Mouse (Mus musculus): ENCODE results near the gene Ppp3ca. TPM values are rescaled to one million over a fixed set of nuclear protein-coding genes. Genes with fewer than 3 reads are reported as not detected.
"Not testable (repeated sequence)": the region's sequence is repeated elsewhere in the genome, so short reads cannot be mapped to it uniquely, and the experiment has no call there.

The Ppp3ca gene
- polyA plus RNA-seq, 2 experiments, result 3.9 to 7.4 TPM

DNA sequence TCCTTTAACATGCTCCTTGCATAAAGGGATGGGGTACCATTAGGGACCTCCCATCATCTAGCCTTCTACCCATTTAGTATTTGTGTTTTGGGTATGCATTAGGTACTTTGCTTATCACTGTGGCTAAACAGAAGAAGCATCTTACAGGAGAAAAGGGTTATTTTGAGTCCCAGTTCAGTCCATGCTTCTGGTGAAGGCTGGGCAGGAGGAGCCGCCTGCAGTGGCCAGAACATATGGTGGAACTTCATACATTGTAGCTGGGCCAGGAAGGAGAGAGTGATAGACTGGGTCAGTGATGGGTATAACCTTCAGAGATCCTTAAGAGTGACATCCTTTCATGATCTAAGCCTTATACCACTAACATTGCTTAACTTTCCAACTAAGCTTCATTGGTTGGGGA lies 23.6 kb downstream of the Ppp3ca start:
- Histone ChIP-seq H3K9me3 (ENCODE audit: control insufficient read depth, low read length) (no peaks in the 10 kb centered on the region), H3K4me3 (ENCODE audit: insufficient read depth in 1 of 2, low read depth in 2 of 2, low read length in 2 of 2) (no peak overlapping the region), H3K27ac (no peak overlapping the region), H3K4me2 (ENCODE audit: low read depth) (no peak overlapping the region), H3K9ac (replicated peaks) (no peak overlapping the region), H3K36me3 (replicated peaks; ENCODE audit: control insufficient read depth, insufficient read depth, low read depth) (no peaks in the 10 kb centered on the region), H3K4me1 (replicated peaks; ENCODE audit: control insufficient read depth in 2 of 2, insufficient read depth in 2 of 2, low read length in 1 of 2) (peaks cover 0 to 6% of the 10 kb centered on the region in 2 experiments; a peak in 2 of 4 replicates), H3K27me3 (ENCODE audit: control insufficient read depth, insufficient read depth, low read length) (no peaks in the 10 kb centered on the region)
- TF ChIP-seq CTCF (IDR thresholded peaks at IDR 0.05; ENCODE audit: low read depth) (no peak), EP300 (IDR thresholded peaks at IDR 0.05; ENCODE audit: low read depth) (no peak)
- ATAC-seq (ENCODE audit: insufficient read depth) (no peak), DNase-seq (ENCODE audit: low read depth in 3 of 3, low spot score in 3 of 3) (no peak)
- 75% methylated on average over 1 of the region's 1 CpGs for WGBS (ENCODE audit: insufficient replicate concordance)

DNA sequence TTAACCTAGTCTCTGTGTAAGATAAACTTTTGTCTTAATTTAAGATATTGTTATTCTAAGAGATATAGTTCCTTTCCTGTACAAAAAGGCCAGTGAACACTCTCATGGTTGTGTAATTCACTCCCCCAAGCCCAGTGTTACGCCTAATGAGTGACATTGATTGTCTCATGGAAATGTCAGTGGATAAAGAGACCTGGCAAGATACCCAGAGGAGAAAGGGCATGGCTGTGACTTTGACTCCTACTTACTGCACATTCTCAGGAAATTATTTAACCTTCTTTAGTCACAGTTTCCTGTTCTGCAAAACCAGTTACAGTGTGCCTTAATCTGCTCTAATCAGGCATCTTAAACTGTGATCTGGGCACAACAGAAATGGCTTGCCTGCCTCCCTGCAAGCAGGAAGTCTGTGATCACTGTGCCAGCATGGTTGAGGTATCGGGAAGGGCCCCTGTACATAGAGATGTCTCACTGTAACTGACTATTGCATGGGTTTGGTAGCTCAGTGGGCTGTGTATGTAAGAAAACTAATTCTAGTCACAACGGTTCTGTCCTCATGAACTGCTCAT lies 27.8 kb downstream of the Ppp3ca start:
- Histone ChIP-seq H3K9ac (replicated peaks) (no peak overlapping the region), H3K4me3 (ENCODE audit: insufficient read depth in 1 of 2, low read depth in 2 of 2, low read length in 2 of 2) (no peak overlapping the region), H3K27me3 (ENCODE audit: control insufficient read depth, insufficient read depth, low read length) (no peaks in the 10 kb centered on the region), H3K9me3 (ENCODE audit: control insufficient read depth, low read length) (no peaks in the 10 kb centered on the region), H3K27ac (no peak overlapping the region), H3K4me1 (replicated peaks; ENCODE audit: control insufficient read depth in 2 of 2, insufficient read depth in 2 of 2, low read length in 1 of 2) (peaks cover 0 to 8% of the 10 kb centered on the region in 2 experiments; a peak in 2 of 4 replicates), H3K4me2 (ENCODE audit: low read depth) (no peak overlapping the region), H3K36me3 (replicated peaks; ENCODE audit: control insufficient read depth, insufficient read depth, low read depth) (no peaks in the 10 kb centered on the region)
- ATAC-seq (ENCODE audit: insufficient read depth) (peak; percentile 45; the same call in 1 of the 2 replicates), DNase-seq (ENCODE audit: low read depth in 3 of 3, low spot score in 3 of 3) (no peak)
- TF ChIP-seq CTCF (IDR thresholded peaks at IDR 0.05; ENCODE audit: low read depth) (no peak), EP300 (IDR thresholded peaks at IDR 0.05; ENCODE audit: low read depth) (no peak)
- 21% methylated on average over 3 of the region's 3 CpGs for WGBS (ENCODE audit: insufficient replicate concordance)

DNA sequence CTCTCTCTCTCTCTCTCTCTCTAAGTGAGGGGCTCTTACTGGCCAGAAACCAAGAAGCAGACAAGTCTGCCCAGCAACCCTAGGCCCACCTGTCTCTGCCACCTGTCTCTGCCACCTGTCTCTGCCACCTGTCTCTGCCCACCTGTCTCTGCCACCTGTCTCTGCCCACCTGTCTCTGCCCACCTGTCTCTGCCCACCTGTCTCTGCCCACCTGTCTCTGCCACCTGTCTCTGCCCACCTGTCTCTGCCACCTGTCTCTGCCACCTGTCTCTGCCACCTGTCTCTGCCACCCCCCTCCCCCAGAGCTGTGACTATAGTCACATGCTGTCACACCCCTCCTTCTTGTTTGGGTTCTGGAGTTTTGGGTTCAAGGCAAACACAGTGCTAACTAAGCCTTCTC lies 29.8 kb downstream of the Ppp3ca start:
- DNase-seq (ENCODE audit: low read depth in 3 of 3, low spot score in 3 of 3); H3K36me3 ChIP-seq (replicated peaks; ENCODE audit: control insufficient read depth, insufficient read depth, low read depth); ATAC-seq (ENCODE audit: insufficient read depth); H3K4me3 ChIP-seq (ENCODE audit: insufficient read depth in 1 of 2, low read depth in 2 of 2, low read length in 2 of 2); H3K9ac ChIP-seq (replicated peaks); H3K27ac ChIP-seq; H3K9me3 ChIP-seq (ENCODE audit: control insufficient read depth, low read length); H3K27me3 ChIP-seq (ENCODE audit: control insufficient read depth, insufficient read depth, low read length); H3K4me1 ChIP-seq (replicated peaks; ENCODE audit: control insufficient read depth in 2 of 2, insufficient read depth in 2 of 2, low read length in 1 of 2); H3K4me2 ChIP-seq (ENCODE audit: low read depth): not testable (repeated sequence)

DNA sequence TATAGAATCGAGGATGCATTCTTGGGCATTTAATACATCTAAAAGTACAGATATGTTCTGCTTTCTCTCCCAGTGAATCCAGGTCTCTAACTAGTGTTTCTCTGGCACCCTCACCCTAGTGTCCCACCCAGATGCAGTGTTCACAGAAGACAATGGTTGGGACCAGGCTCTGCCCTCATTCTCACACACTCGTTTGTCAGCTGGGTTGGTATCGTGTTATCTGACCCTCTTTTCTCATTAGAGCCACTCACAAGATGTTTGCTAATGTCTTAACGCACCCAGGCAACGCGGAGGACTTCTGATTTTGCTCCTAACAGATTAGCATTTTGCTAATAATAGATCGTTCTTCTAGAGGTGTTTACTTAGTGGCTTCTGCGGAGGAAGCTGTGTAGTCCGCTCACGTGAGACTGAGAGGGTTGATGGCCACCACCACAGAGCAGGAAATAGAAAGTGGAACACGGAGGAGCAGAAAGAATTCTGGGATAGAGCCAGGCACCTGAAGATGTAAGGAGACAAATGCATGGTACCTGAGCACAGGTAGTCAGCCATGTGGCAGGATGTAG lies 30.6 kb downstream of the Ppp3ca start:
- ATAC-seq (ENCODE audit: insufficient read depth) (no peak), DNase-seq (ENCODE audit: low read depth in 3 of 3, low spot score in 3 of 3) (no peak)
- Histone ChIP-seq H3K4me2 (ENCODE audit: low read depth) (peak overlapping the region; percentile 28), H3K4me3 (ENCODE audit: insufficient read depth in 1 of 2, low read depth in 2 of 2, low read length in 2 of 2) (no peak overlapping the region), H3K4me1 (replicated peaks; ENCODE audit: control insufficient read depth in 2 of 2, insufficient read depth in 2 of 2, low read length in 1 of 2) (peaks cover 0 to 11% of the 10 kb centered on the region in 2 experiments; a peak in 2 of 4 replicates), H3K27me3 (ENCODE audit: control insufficient read depth, insufficient read depth, low read length) (no peaks in the 10 kb centered on the region), H3K9me3 (ENCODE audit: control insufficient read depth, low read length) (no peaks in the 10 kb centered on the region), H3K9ac (replicated peaks) (no peak overlapping the region), H3K27ac (no peak overlapping the region), H3K36me3 (replicated peaks; ENCODE audit: control insufficient read depth, insufficient read depth, low read depth) (no peaks in the 10 kb centered on the region)
- WGBS (ENCODE audit: insufficient replicate concordance), result 10% methylated on average over 11 of the region's 11 CpGs
- TF ChIP-seq CTCF (IDR thresholded peaks at IDR 0.05; ENCODE audit: low read depth) (no peak), EP300 (IDR thresholded peaks at IDR 0.05; ENCODE audit: low read depth) (no peak)

DNA sequence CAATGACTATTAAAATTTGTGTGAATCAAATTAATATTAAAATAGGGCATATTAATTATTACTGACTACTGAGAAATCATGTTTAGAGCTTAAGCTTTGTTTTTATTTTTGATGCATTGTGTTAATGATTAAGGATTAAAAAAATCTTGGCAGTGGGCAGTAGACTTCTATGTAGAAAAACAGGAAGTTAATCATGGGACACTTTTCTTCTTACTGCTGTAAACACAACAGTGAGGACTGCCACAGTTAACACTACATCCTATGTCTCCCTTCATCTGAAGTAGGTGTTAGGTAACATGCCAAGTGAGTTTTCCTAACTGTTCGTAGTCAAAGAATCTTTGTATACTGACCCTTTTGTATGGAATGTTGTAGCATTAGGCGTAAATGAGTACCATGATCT lies 32.9 kb downstream of the Ppp3ca start:
- H3K27me3 ChIP-seq (ENCODE audit: control insufficient read depth, insufficient read depth, low read length), result no peaks in the 10 kb centered on the region
- no peaks in the 10 kb centered on the region for H3K36me3 ChIP-seq (replicated peaks; ENCODE audit: control insufficient read depth, insufficient read depth, low read depth)
- no peak overlapping the region for H3K9ac ChIP-seq (replicated peaks)
- no peaks in the 10 kb centered on the region for H3K9me3 ChIP-seq (ENCODE audit: control insufficient read depth, low read length)
- no peak overlapping the region for H3K4me2 ChIP-seq (ENCODE audit: low read depth)
- 70% methylated on average over 2 of the region's 2 CpGs for WGBS (ENCODE audit: insufficient replicate concordance)
- no peak overlapping the region for H3K27ac ChIP-seq
- H3K4me1 ChIP-seq (replicated peaks; ENCODE audit: control insufficient read depth in 2 of 2, insufficient read depth in 2 of 2, low read length in 1 of 2), result peaks cover 0 to 9% of the 10 kb centered on the region in 2 experiments; a peak in 2 of 4 replicates
- ATAC-seq (ENCODE audit: insufficient read depth), result no peak
- DNase-seq (ENCODE audit: low read depth in 3 of 3, low spot score in 3 of 3), result no peak
- no peak overlapping the region for H3K4me3 ChIP-seq (ENCODE audit: insufficient read depth in 1 of 2, low read depth in 2 of 2, low read length in 2 of 2)
- no peak for TF ChIP-seq CTCF (IDR thresholded peaks at IDR 0.05; ENCODE audit: low read depth)
- TF ChIP-seq EP300 (IDR thresholded peaks at IDR 0.05; ENCODE audit: low read depth), result no peak

All from liver, embryonic 14.5 days (tissue).